Mouse (Mus musculus) retina, postnatal 7 days (tissue): ENCODE measurements around the gene Il12a.
"Not testable (repeated sequence)": the region's sequence is repeated elsewhere in the genome, so short reads cannot be mapped to it uniquely, and the experiment has no call there.

Source experiments
- DNase-seq: peaks from one replicate; pipeline ENCODE4 v3.0.0-alpha.2; 2012; ENCODE audit warnings: low read depth, low spot score

Il12a gene

DNA sequence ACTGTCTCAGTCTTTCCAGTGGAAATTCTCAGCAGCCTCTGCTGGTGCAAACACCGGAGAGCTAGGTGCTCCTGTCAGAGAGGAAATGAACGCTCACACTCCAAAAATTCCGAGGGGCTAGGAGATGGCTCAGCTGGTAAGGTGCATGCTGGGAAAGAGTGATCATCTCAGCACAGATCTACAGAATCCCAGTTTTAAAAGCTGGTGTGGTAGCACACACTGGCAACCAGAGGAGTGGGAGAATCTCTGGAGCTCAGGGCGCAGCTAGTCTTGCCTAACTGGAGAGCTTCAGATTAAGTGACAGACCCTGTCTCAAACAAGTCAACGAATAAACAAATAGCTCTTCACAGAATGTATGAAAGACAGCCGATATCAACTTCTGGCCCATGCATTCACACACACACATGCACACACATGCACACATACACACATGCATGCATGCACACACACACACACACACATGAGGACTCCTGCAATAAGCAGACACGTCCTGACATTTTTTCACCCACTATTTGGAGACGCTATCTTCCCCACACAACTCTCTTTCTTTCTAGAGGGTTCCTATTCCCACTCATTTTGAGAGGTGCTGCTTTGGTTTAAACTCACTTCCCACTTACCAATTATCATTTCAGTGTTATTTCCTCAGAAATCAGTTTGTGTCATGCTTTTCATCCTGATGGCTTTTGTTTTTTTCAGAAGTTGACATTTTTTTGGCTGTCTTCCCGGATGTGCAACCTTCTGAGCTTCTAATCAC, 52.5 kb downstream of the Il12a start:
- no peak for DNase-seq

- DNase-seq = no peak
Observed at GRCm38 (mm10) chr3:68743472-68743732, 53.0 kb downstream of the Il12a start.

- DNase-seq = peak; percentile 9
Observed at GRCm38 (mm10) chr3:68744162-68744561, 53.7 kb downstream of the Il12a start.

DNA sequence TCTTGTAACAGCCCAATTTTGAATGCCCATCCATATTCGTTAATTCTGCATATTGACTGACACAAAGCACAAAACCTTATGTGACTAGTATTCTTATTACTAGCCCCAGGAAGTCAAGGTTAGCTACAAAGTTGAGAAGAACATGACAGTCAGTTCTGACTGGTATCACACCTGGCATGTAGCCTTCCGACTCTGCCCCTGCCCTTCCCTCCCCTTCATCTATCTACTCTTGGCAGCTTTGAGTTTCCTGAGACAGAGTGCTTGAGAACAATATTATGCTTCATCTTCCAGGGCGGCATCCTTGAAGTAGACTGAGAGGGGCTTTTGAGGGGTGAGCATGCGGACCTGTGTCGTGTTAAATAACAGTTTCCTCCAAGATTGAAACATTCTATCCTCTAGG, 54.6 kb downstream of the Il12a start:
- no peak for DNase-seq

DNA sequence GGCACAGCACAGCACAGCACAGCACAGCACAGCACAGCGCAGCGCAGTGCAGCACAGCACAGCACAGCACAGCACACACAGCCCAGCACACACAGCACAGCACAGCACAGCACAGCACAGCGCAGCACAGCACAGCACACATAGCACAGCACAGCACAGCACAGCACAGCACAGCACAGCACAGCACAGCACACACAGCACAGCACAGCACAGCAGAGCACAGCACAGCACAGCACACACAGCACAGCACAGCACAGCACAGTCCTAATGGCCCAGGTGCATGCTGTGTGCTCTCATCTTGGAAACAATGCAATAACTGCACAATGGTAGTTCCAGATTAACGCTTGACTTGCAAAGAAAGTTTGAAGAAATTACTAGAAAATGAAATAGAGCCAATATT, 55.8 kb downstream of the Il12a start:
- DNase-seq = not testable (repeated sequence)
